In genomic region chr5:149052421-149053338, GRCm38 (mm10) we compare ENCODE assay signal across 7 mouse cellular contexts. TPM values are rescaled to one million over a fixed set of nuclear protein-coding genes. Genes with fewer than 3 reads are reported as not detected.
A peak's percentile ranks its signal among the peaks of the same experiment; 100 is the strongest.
DNase-seq lines count a peak whose midpoint lies in the region; ATAC-seq lines count a peak whose summit lies in the region.

No protein-coding gene starts in this region.

- peak overlapping the region; percentile 99 for H3K27ac ChIP-seq in intestine, embryonic 15.5 days
- peak overlapping the region; percentile 94 for H3K27ac ChIP-seq in midbrain, embryonic 11.5 days (ENCODE audit: low read depth, low read length)

- peaks cover 7% of the 10 kb centered on the region; the same call in 1 of the 2 replicates for H3K4me1 ChIP-seq in intestine, embryonic 15.5 days (replicated peaks)
- H3K4me1 ChIP-seq in midbrain, embryonic 11.5 days (ENCODE audit: control insufficient read depth, insufficient read depth, low read length): peaks cover 7% of the 10 kb centered on the region

- H3K4me2 ChIP-seq in intestine, embryonic 15.5 days (replicated peaks): peak overlapping the region; percentile 94
- peak overlapping the region; percentile 85 for H3K4me2 ChIP-seq in midbrain, embryonic 11.5 days

- H3K9me3 ChIP-seq in intestine, embryonic 15.5 days: no peaks in the 10 kb centered on the region
- no peaks in the 10 kb centered on the region for H3K9me3 ChIP-seq in midbrain, embryonic 11.5 days (ENCODE audit: control insufficient read depth, low read length)

- ATAC-seq in intestine, embryonic 15.5 days: peak; percentile 97
- ATAC-seq in midbrain, embryonic 11.5 days (ENCODE audit: low FRiP score): peak; percentile 96

- H3K27me3 ChIP-seq in intestine, embryonic 15.5 days (replicated peaks): no peaks in the 10 kb centered on the region
- H3K27me3 ChIP-seq in midbrain, embryonic 11.5 days (ENCODE audit: control insufficient read depth, insufficient read depth, low read length): no peaks in the 10 kb centered on the region

- under 1% methylated on average over 106 of the region's 110 CpGs for WGBS in intestine, embryonic 15.5 days
- WGBS in midbrain, embryonic 11.5 days: under 1% methylated on average over 98 of the region's 110 CpGs

- H3K36me3 ChIP-seq in intestine, embryonic 15.5 days: 0 out of 2 replicates have a peak, but pooled peaks cover 2% of the 10 kb centered on the region
- no peaks in the 10 kb centered on the region for H3K36me3 ChIP-seq in midbrain, embryonic 11.5 days (ENCODE audit: control insufficient read depth, insufficient read depth, low read length)

- intact Hi-C loops in gastrocnemius, postnatal 36 days (cut with DNase I): loop anchor here (1.0 to 5.0 kb wide), 3 partner anchors 46 to 185 kb away; partner anchors contain the start of genes Hmgb1 and Uspl1
- intact Hi-C loops in left cerebral cortex, postnatal 25 days (cut with DNase I): loop anchor here (1.0 to 5.0 kb wide), 5 partner anchors 87 to 500 kb away; partner anchors contain the start of gene Ubl3

- peak overlapping the region; percentile 96 for H3K9ac ChIP-seq in intestine, embryonic 15.5 days
- H3K9ac ChIP-seq in midbrain, embryonic 11.5 days (ENCODE audit: low read length): peak overlapping the region; percentile 94

- DNase-seq in adrenal gland, adult 2 months: peak; percentile 98
- DNase-seq in embryo, embryonic 11.5 days (ENCODE audit: low read depth, low spot score): peak; percentile 97
- DNase-seq in gastrocnemius, postnatal 36 days: peak; percentile 96 to 99
- DNase-seq in left cerebral cortex, postnatal 25 days (ENCODE audit: low spot score in 2 of 2): peak; percentile 99 to 100
- DNase-seq in midbrain, embryonic 11.5 days (ENCODE audit: low spot score, missing footprints): peak; percentile 99
- DNase-seq in skeletal muscle tissue, adult 2 months (ENCODE audit: low read depth, low spot score): peak; percentile 98

- peak overlapping the region; percentile 85 for H3K4me3 ChIP-seq in intestine, embryonic 15.5 days (replicated peaks)
- peak overlapping the region; percentile 93 for H3K4me3 ChIP-seq in midbrain, embryonic 11.5 days (ENCODE audit: low read depth, low read length)

RNA-seq across cellular contexts. Expression of gene Gm42791, which starts 57.7 kb away (rescaled TPM):
- 1 to 10 TPM; 6.3 to 6.5 TPM for total RNA-seq in adrenal gland, adult 2 months (2021)
- not detected in 2 replicates for polyA plus RNA-seq in adrenal gland, adult 2 months (2012; rRNA removed)
- total RNA-seq in gastrocnemius, postnatal 36 days (2021): 1 to 10 TPM; 1.4 to 2.5 TPM
- 0.57 and 2.3 TPM in 2 replicates for polyA plus RNA-seq in intestine, embryonic 15.5 days (2015; fragmentation: Nextera tagmentation; extraction: Ambion mirVana)
- total RNA-seq in left cerebral cortex, postnatal 25 days (2021): 10 to 100 TPM; 17.8 to 18.5 TPM
- polyA plus RNA-seq in midbrain, embryonic 11.5 days (2014; fragmentation: Nextera tagmentation; extraction: Ambion mirVana): 2.0 TPM in 1 of 2 replicates, not detected in the other

Comparison
In these comparisons a context has a peak if more than half of its experiments do, and no peak if none do; other contexts are left out.
1. Peak in every context shown above with its lines: DNase-seq, ATAC-seq, H3K4me3 ChIP-seq and H3K27ac ChIP-seq.